Mouse (Mus musculus) midbrain, embryonic 14.5 days (tissue): ENCODE data around the gene Kdelr2. TPM values are rescaled to one million over a fixed set of nuclear protein-coding genes. Genes with fewer than 3 reads are reported as not detected.

Experiments
- ATAC-seq: fragments of 200-750 bp; cut with Nextera tagmentation; 2 replicates; pipeline ENCODE4 v1.8.0; 2017; ENCODE audit warnings: moderate number of reproducible peaks, moderate library complexity; ENCODE audit not compliant: low FRiP score, low TSS enrichment
- DNase-seq: peaks from one replicate; pipeline ENCODE4 v3.0.0-alpha.2; 2015
- H3K27ac ChIP-seq: fragments of 300-500 bp; sonication (generic); replicated peaks from 2 replicates; pipeline ENCODE4 v1.5.1; 2014; ENCODE audit warnings: mild to moderate bottlenecking, low read depth, low read length, moderate library complexity
- H3K27me3 ChIP-seq: fragments of 300-500 bp; sonication (generic); 2 replicates; pipeline ENCODE4 v1.6.1; 2014; ENCODE audit warnings: low read length, control low read depth, mixed read lengths; ENCODE audit not compliant: control insufficient read depth, insufficient read depth
- H3K36me3 ChIP-seq: fragments of 300-500 bp; sonication (generic); 2 replicates; pipeline ENCODE4 v1.6.1; 2014; ENCODE audit warnings: low read length, control low read depth; ENCODE audit not compliant: control insufficient read depth, insufficient read depth
- H3K4me1 ChIP-seq: fragments of 300-500 bp; sonication (generic); 2 replicates; pipeline ENCODE4 v1.6.1; 2014; ENCODE audit warnings: mild to moderate bottlenecking, antibody characterized with exemption, low read length, control low read depth; ENCODE audit not compliant: control insufficient read depth, insufficient read depth
- H3K4me2 ChIP-seq: fragments of 300-500 bp; sonication (generic); 2 replicates; pipeline ENCODE4 v1.6.1; 2014; ENCODE audit warnings: mild to moderate bottlenecking, low read length, moderate library complexity
- H3K4me3 ChIP-seq: fragments of 300-500 bp; sonication (generic); replicated peaks from 2 replicates; pipeline ENCODE4 v1.5.1; 2014; ENCODE audit warnings: low read depth, low read length
- H3K9ac ChIP-seq: fragments of 300-500 bp; sonication (generic); replicated peaks from 2 replicates; pipeline ENCODE4 v1.6.1; 2014; ENCODE audit warnings: mild to moderate bottlenecking, low read length, moderate library complexity
- H3K9me3 ChIP-seq: fragments of 300-500 bp; sonication (generic); 2 replicates; pipeline ENCODE4 v1.6.1; 2016; ENCODE audit warnings: low read length, control low read depth, mixed read lengths; ENCODE audit not compliant: control insufficient read depth
- WGBS: fragments of 180-500 bp; shearing (Covaris S2); extraction: QIAGEN DNeasy Blood & Tissue Kit; methylation state at CpG from one replicate; pipeline ENCODE4 v1.1.7; 2014; 5-methylcytosine and 5-hydroxymethylcytosine counted together
- polyA plus RNA-seq: library from polyadenylated mRNA; unstranded; fragments of >200 nt; fragmentation: Nextera tagmentation; extraction: Ambion mirVana; gene quantifications from 2 replicates; pipeline ENCODE4 v1.2.1, GENCODE M21; 2014

The Kdelr2 gene
- polyA plus RNA-seq, result 134 and 139 TPM in 2 replicates

GRCm38 (mm10) chr5:143403221-143404147 is at the start of gene Kdelr2:
Gene Kdelr2 (plus strand): TSS chr5:143403838.
- H3K27me3 ChIP-seq, result no peaks in the 10 kb centered on the region
- DNase-seq (peak; percentile 97), ATAC-seq (peak; percentile 92)
- H3K4me2 ChIP-seq, result peak within 1 kb of the TSS; percentile 59
- peak within 1 kb of the TSS; percentile 83 for H3K9ac ChIP-seq
- 2% methylated on average over 69 of the region's 72 CpGs for WGBS
- H3K9me3 ChIP-seq, result no peaks in the 10 kb centered on the region
- peak within 1 kb of the TSS; percentile 94 for H3K4me3 ChIP-seq
- H3K4me1 ChIP-seq, result peaks cover 9% of the 10 kb centered on the region
- H3K36me3 ChIP-seq, result peaks cover 24% of the 10 kb centered on the region
- peak within 1 kb of the TSS; percentile 82 for H3K27ac ChIP-seq

GRCm38 (mm10) chr5:143356017-143356416 is 47.6 kb upstream of the Kdelr2 start:
- H3K9ac ChIP-seq, result no peak overlapping the region
- no peaks in the 10 kb centered on the region for H3K36me3 ChIP-seq
- no peak overlapping the region for H3K27ac ChIP-seq
- WGBS, result 25% methylated on average over 5 of the region's 5 CpGs
- peaks cover 4% of the 10 kb centered on the region; the same call in 1 of the 2 replicates for H3K4me1 ChIP-seq
- DNase-seq (no peak), ATAC-seq (no peak)
- no peaks in the 10 kb centered on the region for H3K9me3 ChIP-seq
- no peak overlapping the region for H3K4me2 ChIP-seq
- peaks cover 10% of the 10 kb centered on the region; the same call in 1 of the 2 replicates for H3K27me3 ChIP-seq
- H3K4me3 ChIP-seq, result no peak overlapping the region

- DNase-seq, result no peak
- Histone ChIP-seq H3K4me1 (peaks cover 4% of the 10 kb centered on the region; the same call in 1 of the 2 replicates), H3K4me2 (peak within 1 kb of the TSS; percentile 42), H3K4me3 (0 out of 2 replicates have a peak within 1 kb of the TSS, but pooled peaks have one; percentile 8), H3K9ac (peak within 1 kb of the TSS; percentile 50), H3K27ac (no peak within 1 kb of the TSS), H3K27me3 (peaks cover 10% of the 10 kb centered on the region; the same call in 1 of the 2 replicates), H3K36me3 (no peaks in the 10 kb centered on the region), H3K9me3 (no peaks in the 10 kb centered on the region)
- 13% methylated on average over 17 of the region's 17 CpGs for WGBS
- ATAC-seq, result no peak
Observed at GRCm38 (mm10) chr5:143356686-143357388, 46.8 kb upstream of the Kdelr2 start, which contains the start of gene Grid2ip. Gene Grid2ip (plus strand): TSS chr5:143357338.

GRCm38 (mm10) chr5:143357564-143357963 is 46.1 kb upstream of the Kdelr2 start:
- peak overlapping the region; percentile 50 for H3K9ac ChIP-seq
- H3K4me3 ChIP-seq, result 0 out of 2 replicates have a peak overlapping the region, but pooled peaks have one; percentile 8

GRCm38 (mm10) chr5:143359263-143359662 is 44.4 kb upstream of the Kdelr2 start:
- Histone ChIP-seq H3K4me3 (no peak overlapping the region), H3K4me2 (no peak overlapping the region), H3K36me3 (no peaks in the 10 kb centered on the region), H3K9me3 (no peaks in the 10 kb centered on the region), H3K4me1 (peaks cover 13% of the 10 kb centered on the region), H3K27ac (no peak overlapping the region), H3K9ac (no peak overlapping the region), H3K27me3 (peaks cover 10% of the 10 kb centered on the region; the same call in 1 of the 2 replicates)
- WGBS, result 36% methylated on average over 7 of the region's 7 CpGs
- ATAC-seq (no peak), DNase-seq (no peak)

More at GRCm38 (mm10) chr5:143357564-143357963, 46.1 kb upstream of the Kdelr2 start:
- DNase-seq, result peak; percentile 20
- Histone ChIP-seq H3K4me2 (peak overlapping the region; percentile 42), H3K36me3 (no peaks in the 10 kb centered on the region), H3K4me1 (peaks cover 4% of the 10 kb centered on the region; the same call in 1 of the 2 replicates), H3K9me3 (no peaks in the 10 kb centered on the region), H3K27me3 (peaks cover 10% of the 10 kb centered on the region; the same call in 1 of the 2 replicates), H3K27ac (no peak overlapping the region)
- ATAC-seq, result no peak
- WGBS, result 3% methylated on average over 28 of the region's 28 CpGs

GRCm38 (mm10) chr5:143360000-143360399 is 43.6 kb upstream of the Kdelr2 start:
- Histone ChIP-seq H3K4me3 (no peak overlapping the region), H3K27me3 (peaks cover 11% of the 10 kb centered on the region; the same call in 1 of the 2 replicates), H3K27ac (no peak overlapping the region), H3K4me2 (no peak overlapping the region), H3K4me1 (peaks cover 16% of the 10 kb centered on the region), H3K36me3 (no peaks in the 10 kb centered on the region), H3K9ac (no peak overlapping the region), H3K9me3 (no peaks in the 10 kb centered on the region)
- ATAC-seq (no peak), DNase-seq (no peak)
- 61% methylated on average over 5 of the region's 5 CpGs for whole genome bisulfite sequencing

GRCm38 (mm10) chr5:143361428-143361827 is 42.2 kb upstream of the Kdelr2 start:
- H3K9ac ChIP-seq, result no peak overlapping the region
- H3K27ac ChIP-seq, result no peak overlapping the region
- 69% methylated on average over 7 of the region's 7 CpGs for WGBS
- no peaks in the 10 kb centered on the region for H3K9me3 ChIP-seq
- H3K4me1 ChIP-seq, result peaks cover 16% of the 10 kb centered on the region
- H3K4me3 ChIP-seq, result no peak overlapping the region
- DNase-seq (no peak), ATAC-seq (no peak)
- H3K27me3 ChIP-seq, result peaks cover 15% of the 10 kb centered on the region; the same call in 1 of the 2 replicates
- no peaks in the 10 kb centered on the region for H3K36me3 ChIP-seq
- no peak overlapping the region for H3K4me2 ChIP-seq
